Mouse (Mus musculus) forebrain, embryonic 12.5 days (tissue): Measurements from ENCODE around the gene Tns1. TPM values are rescaled to one million over a fixed set of nuclear protein-coding genes. Genes with fewer than 3 reads are reported as not detected.
A peak's percentile ranks its signal among the peaks of the same experiment; 100 is the strongest.

Source experiments
- ATAC-seq: fragments of 200-750 bp; cut with Nextera tagmentation; 2 replicates; pipeline ENCODE4 v1.8.0; 2017; ENCODE audit warnings: moderate TSS enrichment; ENCODE audit not compliant: low FRiP score
- H3K27ac ChIP-seq: fragments of 300-500 bp; sonication (generic); 2 replicates; pipeline ENCODE4 v1.5.1; 2016; ENCODE audit warnings: mild to moderate bottlenecking
- H3K27me3 ChIP-seq: fragments of 300-500 bp; sonication (generic); 2 replicates; pipeline ENCODE4 v1.6.1; 2016; ENCODE audit warnings: mild to moderate bottlenecking
- H3K36me3 ChIP-seq: fragments of 300-500 bp; sonication (generic); replicated peaks from 2 replicates; pipeline ENCODE4 v1.6.1; 2016; ENCODE audit warnings: mild to moderate bottlenecking
- H3K4me1 ChIP-seq: fragments of 300-500 bp; sonication (generic); 2 replicates; pipeline ENCODE4 v1.6.1; 2016
- H3K4me2 ChIP-seq: fragments of 300-500 bp; sonication (generic); 2 replicates; pipeline ENCODE4 v1.6.1; 2016; ENCODE audit warnings: mild to moderate bottlenecking, moderate library complexity
- H3K4me3 ChIP-seq: fragments of 300-500 bp; sonication (generic); replicated peaks from 2 replicates; pipeline ENCODE4 v1.5.1; 2016; ENCODE audit warnings: mild to moderate bottlenecking
- H3K9ac ChIP-seq: fragments of 300-500 bp; sonication (generic); 2 replicates; pipeline ENCODE4 v1.6.1; 2016; ENCODE audit warnings: mild to moderate bottlenecking
- H3K9me3 ChIP-seq: fragments of 300-500 bp; sonication (generic); 2 replicates; pipeline ENCODE4 v1.6.1; 2016
- WGBS: fragments of 180-500 bp; shearing (Covaris S2); methylation state at CpG from one replicate; pipeline ENCODE4 v1.1.7; 2016; 5-methylcytosine and 5-hydroxymethylcytosine counted together
- polyA plus RNA-seq: library from polyadenylated mRNA; unstranded; fragments of >200 nt; fragmentation: Nextera tagmentation; extraction: Ambion mirVana; gene quantifications from 2 replicates; pipeline ENCODE4 v1.2.1, GENCODE M21; 2016

Tns1 gene
- polyA plus RNA-seq, 1 experiment from 2014 or later, result 13.0 TPM

DNA sequence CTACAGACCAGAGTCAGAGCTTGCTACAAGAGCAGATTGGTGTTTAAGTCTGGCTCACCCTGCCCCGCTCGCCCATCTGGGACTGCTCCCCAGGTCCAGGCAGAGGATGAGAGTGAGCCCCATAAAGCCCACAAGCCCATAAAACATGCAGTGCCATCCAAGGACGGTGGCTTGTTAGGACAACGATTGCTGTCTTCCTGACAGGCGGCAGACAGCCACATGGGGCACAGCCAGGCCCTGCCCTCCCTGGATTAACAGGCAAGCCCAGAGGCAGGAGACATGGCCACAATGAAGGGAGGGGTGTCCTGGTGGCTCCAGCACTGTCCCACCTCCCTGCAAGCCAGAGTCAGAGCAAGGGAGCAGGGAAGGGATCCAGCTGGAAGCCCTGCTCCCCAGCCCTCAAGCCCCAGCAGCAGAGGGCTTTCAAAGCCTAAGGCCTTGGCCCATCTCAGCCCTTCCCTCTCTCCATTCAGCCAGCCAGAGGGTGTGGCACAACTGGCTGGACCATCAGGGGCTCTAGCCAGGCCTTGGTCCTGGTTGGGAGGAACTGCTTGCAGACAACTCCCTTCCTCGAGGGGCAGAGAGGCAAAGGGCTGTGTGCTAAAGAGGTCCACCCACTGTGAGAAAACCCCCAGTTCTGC is 40.1 kb downstream of the Tns1 start:
- Histone ChIP-seq H3K36me3 (no peaks in the 10 kb centered on the region), H3K27ac (no peak overlapping the region), H3K4me1 (peaks cover 21% of the 10 kb centered on the region), H3K27me3 (no peaks in the 10 kb centered on the region; the same call in 1 of the 2 replicates), H3K9ac (no peak overlapping the region), H3K9me3 (no peaks in the 10 kb centered on the region), H3K4me3 (no peak overlapping the region), H3K4me2 (no peak overlapping the region)
- no peak for ATAC-seq
- WGBS, result 76% methylated on average over 6 of the region's 6 CpGs

DNA sequence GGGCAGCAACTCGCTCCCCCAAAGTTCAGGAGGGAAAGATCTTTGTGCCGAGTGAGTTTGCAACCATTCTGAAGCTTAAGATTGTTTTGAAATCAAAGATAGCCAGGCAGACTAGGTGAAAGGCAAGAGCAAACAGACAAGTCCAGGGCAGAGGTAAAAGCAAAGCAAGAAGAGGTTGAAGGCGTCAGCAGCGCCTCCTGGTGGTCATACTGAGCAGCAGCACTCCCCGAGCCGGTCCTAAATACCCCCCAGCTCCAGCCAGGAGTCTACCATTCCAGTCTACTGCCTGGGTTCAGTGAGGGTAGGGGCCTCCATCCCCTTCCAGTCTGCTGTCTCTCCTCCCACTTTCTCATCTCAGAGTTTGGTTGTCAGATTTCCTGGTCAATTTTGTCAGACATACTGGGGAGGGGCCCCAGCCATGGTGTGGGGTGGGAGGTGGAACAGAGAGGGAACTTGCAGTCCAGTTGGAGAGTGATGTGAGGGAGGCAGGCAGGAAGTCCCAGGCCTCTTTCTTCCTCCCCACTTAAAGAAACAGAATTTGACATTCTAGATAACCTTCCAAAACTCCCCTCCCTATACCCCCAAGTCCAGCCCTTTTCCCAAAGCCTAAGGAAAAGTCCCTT is 41.3 kb downstream of the Tns1 start:
- Histone ChIP-seq H3K27me3 (no peaks in the 10 kb centered on the region), H3K27ac (no peak overlapping the region), H3K4me1 (peaks cover 21% of the 10 kb centered on the region), H3K4me3 (no peak overlapping the region), H3K9me3 (no peaks in the 10 kb centered on the region), H3K36me3 (no peaks in the 10 kb centered on the region), H3K4me2 (no peak overlapping the region), H3K9ac (no peak overlapping the region)
- WGBS, result 15% methylated on average over 6 of the region's 6 CpGs
- ATAC-seq, result no peak

DNA sequence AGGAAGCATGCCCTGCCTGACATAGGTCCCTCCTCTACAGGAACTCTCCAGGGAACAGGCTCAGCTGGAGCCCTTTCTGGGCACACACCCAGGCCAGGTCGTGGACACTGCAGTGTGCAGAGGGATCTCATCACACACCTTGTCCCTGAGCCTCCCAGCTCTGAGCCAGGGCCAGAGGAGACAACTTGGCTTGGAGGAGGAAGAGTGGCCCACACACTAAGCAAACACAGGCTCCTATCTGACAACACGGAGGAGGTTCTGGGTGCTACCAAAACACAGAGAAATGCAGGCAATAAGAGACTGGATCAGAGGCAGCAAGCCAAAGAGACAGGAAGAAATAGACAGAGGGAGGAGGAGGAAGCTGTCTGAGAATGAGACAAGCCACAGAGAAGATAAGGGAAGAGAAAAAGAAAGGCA is 42.7 kb downstream of the Tns1 start:
- H3K27ac ChIP-seq, result no peak overlapping the region

DNA sequence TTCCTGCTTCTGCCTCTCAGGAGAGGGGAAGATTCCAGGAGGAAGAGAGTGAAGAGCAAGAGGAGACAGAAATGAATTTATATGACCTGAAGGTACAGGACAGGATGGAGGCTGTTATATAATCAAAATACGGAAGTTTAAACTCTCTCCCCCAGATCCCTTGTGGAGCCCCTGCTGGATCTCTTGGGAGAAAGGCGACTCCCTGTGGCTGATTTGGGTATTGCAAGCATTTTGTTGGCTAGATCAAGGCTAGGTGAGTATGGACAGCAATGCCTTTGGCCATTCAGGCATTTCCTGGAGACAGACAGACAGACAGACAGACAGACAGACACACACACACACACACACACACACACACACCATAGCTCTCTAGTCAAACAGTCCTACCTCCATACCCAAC is 46.9 kb downstream of the Tns1 start:
- Histone ChIP-seq H3K27ac (no peak overlapping the region), H3K9ac (no peak overlapping the region), H3K4me3 (no peak overlapping the region), H3K9me3 (no peaks in the 10 kb centered on the region), H3K27me3 (no peaks in the 10 kb centered on the region), H3K4me1 (peaks cover 10% of the 10 kb centered on the region), H3K36me3 (no peaks in the 10 kb centered on the region), H3K4me2 (no peak overlapping the region)
- 21% methylated on average over 2 of the region's 2 CpGs for WGBS
- no peak for ATAC-seq

More for the DNA sequence above, 42.7 kb downstream of the Tns1 start:
- peaks cover 21% of the 10 kb centered on the region for H3K4me1 ChIP-seq
- H3K4me3 ChIP-seq, result no peak overlapping the region
- no peaks in the 10 kb centered on the region for H3K36me3 ChIP-seq
- 67% methylated on average over 2 of the region's 2 CpGs for WGBS
- H3K4me2 ChIP-seq, result no peak overlapping the region
- no peaks in the 10 kb centered on the region for H3K9me3 ChIP-seq
- H3K27me3 ChIP-seq, result no peaks in the 10 kb centered on the region
- no peak overlapping the region for H3K9ac ChIP-seq
- no peak for ATAC-seq

DNA sequence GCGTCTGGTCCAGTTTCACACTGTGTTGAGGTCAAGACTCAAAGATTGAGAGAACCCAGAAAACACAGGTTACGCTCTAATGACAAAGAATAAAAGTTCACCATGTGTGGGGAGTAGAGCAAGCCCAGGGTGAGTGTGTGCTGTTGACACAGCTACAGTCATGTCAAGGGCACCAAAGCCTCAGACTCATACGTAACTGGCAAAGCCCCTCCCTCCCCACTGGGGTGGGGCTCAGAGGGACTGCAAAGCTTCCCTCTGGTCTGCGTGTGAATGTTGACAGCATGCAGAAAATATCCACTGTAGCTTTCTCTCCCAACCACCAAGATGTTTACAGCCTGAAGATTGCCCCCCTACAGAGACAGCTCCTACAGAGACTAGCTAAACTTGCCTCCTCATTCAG is 48.0 kb downstream of the Tns1 start:
- H3K27me3 ChIP-seq, result no peaks in the 10 kb centered on the region
- ATAC-seq, result no peak
- 89% methylated on average over 4 of the region's 4 CpGs for WGBS

DNA sequence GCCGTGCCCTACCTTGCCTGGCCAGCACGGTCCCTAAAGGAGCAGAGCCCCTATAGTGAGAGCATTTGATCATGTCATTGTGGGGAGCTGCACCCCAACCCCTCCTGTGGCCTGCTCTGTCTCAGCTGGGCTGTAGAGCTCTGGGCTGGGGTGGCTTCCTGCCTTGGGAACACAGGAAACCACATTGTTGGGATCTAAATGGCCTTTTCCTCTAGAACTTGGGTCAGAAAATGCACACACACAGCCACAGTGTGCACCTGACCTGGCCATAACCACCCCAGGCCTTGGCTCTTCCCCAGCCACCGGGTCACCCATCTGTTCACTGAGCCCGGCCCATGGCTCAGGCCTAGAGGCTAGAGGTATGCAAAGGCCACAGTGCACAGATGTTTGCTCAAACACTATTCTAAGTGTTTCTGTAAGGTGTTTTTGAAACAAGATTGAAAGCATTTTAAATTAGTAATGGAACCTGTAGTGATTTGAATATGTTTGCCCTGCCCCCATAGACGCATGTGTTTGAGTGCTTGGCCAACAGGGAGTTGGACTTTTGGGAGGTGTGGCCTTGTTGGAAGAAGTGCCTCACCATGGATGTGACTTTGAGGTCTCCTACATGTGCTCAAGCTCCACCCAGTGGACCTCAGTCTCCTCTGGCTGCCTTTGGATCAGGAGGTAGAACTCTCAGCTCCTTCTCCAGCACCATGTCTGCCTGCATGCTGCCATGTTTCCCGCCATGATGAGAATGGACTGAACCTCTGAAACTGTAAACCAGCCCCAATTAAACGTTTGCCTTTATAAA is 49.4 kb downstream of the Tns1 start:
- WGBS, result 87% methylated on average over 7 of the region's 7 CpGs
- no peaks in the 10 kb centered on the region for H3K9me3 ChIP-seq
- H3K27me3 ChIP-seq, result peaks cover 6% of the 10 kb centered on the region; the same call in 1 of the 2 replicates
- no peak overlapping the region for H3K4me3 ChIP-seq
- H3K27ac ChIP-seq, result no peak overlapping the region
- ATAC-seq, result no peak
- H3K4me2 ChIP-seq, result no peak overlapping the region
- H3K36me3 ChIP-seq, result no peaks in the 10 kb centered on the region
- H3K9ac ChIP-seq, result no peak overlapping the region
- no peaks in the 10 kb centered on the region for H3K4me1 ChIP-seq

More for the DNA sequence above, 48.0 kb downstream of the Tns1 start:
- no peak overlapping the region for H3K4me3 ChIP-seq
- H3K9ac ChIP-seq, result no peak overlapping the region
- no peak overlapping the region for H3K4me2 ChIP-seq
- H3K27ac ChIP-seq, result no peak overlapping the region
- no peaks in the 10 kb centered on the region for H3K36me3 ChIP-seq
- no peaks in the 10 kb centered on the region for H3K4me1 ChIP-seq
- H3K9me3 ChIP-seq, result no peaks in the 10 kb centered on the region

DNA sequence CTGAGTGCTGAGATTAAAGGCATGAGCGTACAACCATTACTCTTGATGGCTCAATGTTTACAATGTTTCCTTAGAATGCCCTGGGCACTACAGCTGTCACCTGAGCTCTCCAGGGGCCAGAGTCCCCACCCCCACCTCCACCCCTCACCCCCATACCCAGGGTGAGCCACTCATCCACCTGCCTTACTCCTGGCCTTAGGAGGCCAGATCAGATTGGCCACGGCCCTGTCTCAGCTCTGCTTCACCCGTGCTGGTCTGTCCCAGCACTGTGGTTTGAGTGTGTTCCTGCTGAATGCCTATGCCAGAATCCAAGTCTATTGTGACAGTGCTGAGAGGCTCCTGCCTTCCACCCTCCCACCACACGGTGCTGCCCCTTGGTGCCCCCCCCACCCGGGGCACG is 50.5 kb downstream of the Tns1 start:
- peaks cover 16% of the 10 kb centered on the region for H3K27me3 ChIP-seq
- H3K4me3 ChIP-seq, result no peak overlapping the region
- peaks cover 4% of the 10 kb centered on the region for H3K4me1 ChIP-seq
- H3K36me3 ChIP-seq, result no peaks in the 10 kb centered on the region
- no peak for ATAC-seq
- no peaks in the 10 kb centered on the region for H3K9me3 ChIP-seq
- H3K27ac ChIP-seq, result no peak overlapping the region
- 81% methylated on average over 6 of the region's 6 CpGs for WGBS
- H3K4me2 ChIP-seq, result no peak overlapping the region
- no peak overlapping the region for H3K9ac ChIP-seq

DNA sequence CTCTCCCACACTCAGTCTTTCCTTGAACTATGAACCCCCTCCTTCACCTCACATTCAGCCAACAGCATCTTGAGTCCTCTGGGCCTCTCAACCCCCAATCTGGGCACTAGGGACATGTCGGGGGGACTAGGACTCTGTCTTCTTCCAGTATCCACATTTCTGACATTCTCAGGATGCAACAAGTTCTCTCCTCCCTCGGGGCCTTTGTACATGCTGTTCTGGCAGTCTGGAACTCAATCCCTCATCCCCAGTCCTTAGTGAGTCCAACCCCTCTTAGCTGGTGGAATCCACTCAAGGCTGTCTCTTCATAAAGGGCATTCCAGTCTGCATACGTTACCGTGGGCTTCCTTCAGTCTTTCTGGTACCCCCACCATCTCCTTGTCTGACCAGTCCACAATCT is 53.5 kb downstream of the Tns1 start:
- H3K36me3 ChIP-seq, result no peaks in the 10 kb centered on the region
- H3K9me3 ChIP-seq, result no peaks in the 10 kb centered on the region
- H3K4me3 ChIP-seq, result no peak overlapping the region
- H3K27ac ChIP-seq, result no peak overlapping the region
- H3K9ac ChIP-seq, result no peak overlapping the region
- peaks cover 16% of the 10 kb centered on the region for H3K4me1 ChIP-seq
- no peak overlapping the region for H3K4me2 ChIP-seq
- ATAC-seq, result no peak
- WGBS, result 88% methylated on average over 4 of the region's 4 CpGs
- peaks cover 27% of the 10 kb centered on the region for H3K27me3 ChIP-seq

DNA sequence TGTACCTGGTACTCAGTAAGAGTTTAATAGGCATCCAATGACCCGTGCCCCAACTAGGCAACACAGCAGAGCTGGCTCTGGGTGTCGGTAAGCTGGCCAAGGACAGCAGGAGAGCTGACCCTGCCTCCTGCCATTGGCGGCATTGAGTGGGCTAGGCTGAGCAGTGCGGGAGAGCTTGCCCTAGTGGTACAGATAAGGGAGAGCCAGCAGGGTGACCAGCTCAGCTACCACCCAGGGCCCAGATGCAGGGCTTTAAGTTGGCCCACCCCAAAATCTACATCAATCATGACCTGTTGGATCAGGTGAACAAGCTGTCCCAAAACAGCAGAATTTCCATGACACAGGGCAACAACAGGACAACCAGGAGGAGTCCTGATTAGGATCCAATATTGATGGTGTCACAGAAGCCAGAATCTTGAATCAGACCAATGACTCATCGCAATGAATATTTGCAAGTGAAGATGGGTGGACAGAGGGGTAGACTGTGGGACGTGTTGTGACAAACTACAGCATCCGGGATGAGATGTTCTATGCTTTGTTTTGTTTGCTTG is 54.2 kb downstream of the Tns1 start:
- no peaks in the 10 kb centered on the region for H3K9me3 ChIP-seq
- H3K36me3 ChIP-seq, result no peaks in the 10 kb centered on the region
- no peak overlapping the region for H3K9ac ChIP-seq
- H3K27me3 ChIP-seq, result peaks cover 27% of the 10 kb centered on the region
- no peak overlapping the region for H3K4me2 ChIP-seq
- H3K27ac ChIP-seq, result no peak overlapping the region
- peaks cover 16% of the 10 kb centered on the region for H3K4me1 ChIP-seq
- 72% methylated on average over 7 of the region's 7 CpGs for WGBS
- H3K4me3 ChIP-seq, result no peak overlapping the region
- no peak for ATAC-seq

DNA sequence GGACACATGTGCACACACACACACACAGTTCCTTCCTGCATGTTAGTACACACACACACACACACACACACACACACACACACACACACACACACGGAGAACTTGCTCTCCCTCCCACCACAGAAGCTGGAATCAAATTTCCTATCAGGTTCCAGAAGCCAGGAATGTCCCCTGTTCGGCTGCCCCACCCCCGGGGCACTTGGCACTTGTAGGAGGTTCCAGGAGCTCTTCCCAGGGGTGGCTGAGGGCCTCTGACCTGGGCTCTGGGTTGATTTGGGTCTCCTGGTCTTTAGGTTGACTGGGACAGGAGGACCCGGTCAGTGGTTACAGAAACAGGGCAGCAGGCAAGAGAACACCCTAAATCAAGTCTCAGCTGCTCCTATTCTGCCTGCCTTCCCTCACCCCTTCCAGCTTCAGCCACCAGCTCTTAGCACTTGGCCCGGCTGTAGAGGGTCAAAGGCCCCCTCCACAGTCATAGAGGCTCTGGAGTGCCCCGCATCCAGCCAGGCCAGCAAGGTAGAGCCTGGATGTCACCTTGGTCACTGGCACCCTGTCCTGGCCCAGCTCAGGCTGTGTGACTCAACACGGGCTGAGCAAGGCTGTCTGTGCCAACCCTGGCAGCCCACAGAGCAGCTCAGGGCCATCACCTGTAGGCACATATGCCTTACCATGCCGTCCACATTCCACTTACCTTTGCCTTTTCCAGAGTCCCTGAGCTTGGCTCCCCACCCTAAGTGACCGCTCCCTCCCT is 55.0 kb downstream of the Tns1 start:
- WGBS, result 52% methylated on average over 9 of the region's 9 CpGs
- H3K4me1 ChIP-seq, result peaks cover 16% of the 10 kb centered on the region
- H3K4me3 ChIP-seq, result no peak overlapping the region; the same call in 1 of the 2 replicates
- H3K27me3 ChIP-seq, result peaks cover 27% of the 10 kb centered on the region
- no peaks in the 10 kb centered on the region for H3K9me3 ChIP-seq
- H3K4me2 ChIP-seq, result peak overlapping the region; percentile 59
- no peak for ATAC-seq
- H3K27ac ChIP-seq, result 0 out of 2 replicates have a peak overlapping the region, but pooled peaks have one; percentile 13
- H3K36me3 ChIP-seq, result no peaks in the 10 kb centered on the region
- H3K9ac ChIP-seq, result no peak overlapping the region; the same call in 1 of the 2 replicates

DNA sequence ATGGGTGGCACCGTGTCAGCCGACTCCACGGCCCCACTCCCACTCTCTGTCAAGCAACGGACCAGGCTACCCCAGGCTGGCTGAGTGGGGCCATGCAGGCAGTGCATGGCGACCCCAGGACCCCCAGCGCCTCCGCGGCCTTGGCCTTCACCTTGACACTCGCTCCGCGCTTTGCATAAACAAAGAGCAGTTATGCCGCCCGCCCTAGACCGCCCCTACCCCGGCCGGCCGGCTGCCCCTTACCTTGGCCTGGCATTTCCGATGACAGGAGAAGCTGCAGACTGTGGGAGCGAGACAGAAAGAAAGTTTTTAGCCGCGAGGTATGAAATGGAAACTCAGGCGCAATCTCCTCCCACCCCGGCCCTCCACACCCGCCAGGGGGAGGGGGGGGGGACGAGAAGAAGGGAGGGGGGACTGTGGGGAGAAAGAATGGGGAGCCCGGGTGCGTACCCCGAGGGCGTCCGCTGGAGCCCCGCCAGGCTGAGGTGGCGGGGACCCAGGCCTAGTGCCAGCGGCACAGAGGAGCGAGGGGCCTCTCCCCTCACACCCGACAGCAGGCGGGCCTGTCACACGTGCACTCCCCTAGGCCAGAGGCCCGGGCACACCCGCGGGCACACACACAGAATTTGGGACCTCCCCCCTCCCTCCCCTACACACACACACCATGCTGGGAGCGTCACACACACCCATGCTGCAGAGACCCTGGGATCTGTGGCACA is 55.7 kb downstream of the Tns1 start:
- peaks cover 16% of the 10 kb centered on the region for H3K4me1 ChIP-seq
- peak overlapping the region; percentile 56 for H3K9ac ChIP-seq
- H3K9me3 ChIP-seq, result no peaks in the 10 kb centered on the region
- peak overlapping the region; percentile 59 for H3K4me2 ChIP-seq
- H3K27ac ChIP-seq, result 0 out of 2 replicates have a peak overlapping the region, but pooled peaks have one; percentile 13
- peaks cover 27% of the 10 kb centered on the region for H3K27me3 ChIP-seq
- 4% methylated on average over 38 of the region's 41 CpGs for WGBS
- H3K36me3 ChIP-seq, result no peaks in the 10 kb centered on the region
- ATAC-seq, result peak; percentile 68; the same call in 1 of the 2 replicates
- H3K4me3 ChIP-seq, result peak overlapping the region; percentile 34
